Mouse (Mus musculus) kidney, adult 2 months (tissue): Measurements from ENCODE around the gene Igf1r.

ENCODE experiments used
- CTCF ChIP-seq: fragments of 200-500 bp; conservative IDR thresholded peaks from 2 replicates; pipeline ENCODE4 v1.5.1; 2011; ENCODE audit warnings: low read depth, mild to moderate bottlenecking, control low read depth, low read length, moderate library complexity, mixed read lengths; ENCODE audit not compliant: insufficient read depth, insufficient read length
- POLR2A ChIP-seq: fragments of 200-500 bp; IDR thresholded peaks from one replicate; pipeline ENCODE4 v1.6.1; 2011; ENCODE audit warnings: low read depth, low read length, control low read depth

DNA sequence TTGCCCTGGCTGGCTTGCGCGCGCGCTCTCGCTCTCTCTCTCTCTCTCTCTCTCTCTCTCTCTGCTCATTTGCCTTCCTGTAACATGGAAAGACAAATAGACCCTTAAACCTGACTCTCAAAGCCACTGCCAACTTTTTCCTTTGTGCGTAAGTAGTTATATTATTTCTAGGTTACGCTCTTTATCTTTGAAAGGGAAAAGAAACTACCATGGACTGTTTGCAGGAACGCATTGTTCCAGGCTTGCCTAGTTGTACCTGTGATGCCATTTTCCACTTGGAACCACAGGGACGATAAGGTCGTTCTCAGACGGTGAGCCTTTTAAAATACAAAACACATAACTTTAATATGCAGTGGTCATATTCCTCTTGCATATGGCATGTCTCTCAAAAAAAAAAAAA lies 122.1 kb downstream of the Igf1r start:
- TF ChIP-seq POLR2A (no peak), CTCF (no peak)
